Mouse (Mus musculus): Measurements from ENCODE around the gene Rexo4. TPM values are rescaled to one million over a fixed set of nuclear protein-coding genes. Genes with fewer than 3 reads are reported as not detected.
A peak's percentile ranks its signal among the peaks of the same experiment; 100 is the strongest.

The Rexo4 gene
- polyA plus RNA-seq, 1 experiment from 2014 or later, result 35.1 TPM

DNA sequence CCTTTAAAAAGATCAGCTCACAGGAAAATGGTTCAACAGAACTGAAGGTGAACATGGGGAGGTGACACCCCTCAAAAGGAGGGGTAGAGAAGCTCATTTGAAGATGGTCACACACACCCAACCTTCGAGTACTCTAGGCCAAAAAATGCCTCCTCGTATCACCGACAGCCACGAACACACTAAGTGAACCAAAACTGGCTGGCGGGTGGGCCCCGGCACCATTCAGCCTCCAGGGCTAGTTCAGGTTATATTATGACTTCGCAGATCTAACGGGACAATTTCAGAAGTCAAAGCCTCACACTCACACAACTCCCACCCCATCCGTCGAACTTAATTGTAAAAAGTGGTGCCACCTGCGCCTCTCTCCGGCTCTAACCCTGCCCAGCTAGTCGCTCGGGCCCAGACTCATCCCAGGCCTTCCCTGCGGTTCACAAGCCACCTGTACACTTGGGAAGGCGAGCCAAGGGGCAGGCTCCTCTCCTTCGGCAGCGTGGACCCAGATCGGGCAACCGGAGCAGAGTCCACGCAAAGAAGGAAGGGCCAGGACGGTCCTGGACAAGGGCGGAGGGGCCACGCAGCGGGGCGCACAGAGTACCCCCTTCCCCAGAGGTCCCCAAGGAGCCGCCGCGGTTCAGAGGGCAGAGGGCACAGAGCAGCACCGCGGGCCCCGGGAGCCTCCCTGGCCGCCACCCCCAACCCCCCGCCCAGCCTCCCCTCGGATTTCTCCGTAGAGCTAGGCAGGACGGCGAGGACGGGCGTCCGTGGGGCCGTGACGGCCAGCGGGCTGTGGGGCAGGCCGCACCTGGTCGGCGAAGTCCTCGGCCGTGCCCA lies 31.5 kb downstream of the Rexo4 start:
- Histone ChIP-seq H3K4me3 (ENCODE audit: low read depth, low read length) (peak overlapping the region; percentile 97), H3K4me1 (ENCODE audit: control insufficient read depth, insufficient read depth, low read length) (peaks cover 12% of the 10 kb centered on the region), H3K27me3 (ENCODE audit: control insufficient read depth, insufficient read depth, low read length) (no peaks in the 10 kb centered on the region), H3K9me3 (ENCODE audit: control insufficient read depth, low read length) (no peaks in the 10 kb centered on the region), H3K36me3 (ENCODE audit: control insufficient read depth, insufficient read depth, low read length) (no peaks in the 10 kb centered on the region), H3K4me2 (ENCODE audit: low read depth, low read length) (peak overlapping the region; percentile 89), H3K9ac (replicated peaks; ENCODE audit: low read depth, low read length) (peak overlapping the region; percentile 97), H3K27ac (ENCODE audit: low read depth, low read length) (peak overlapping the region; percentile 77)
- ATAC-seq (ENCODE audit: low read depth), result no peak; the same call in 1 of the 2 replicates
- 2% methylated on average over 45 of the region's 49 CpGs for WGBS

DNA sequence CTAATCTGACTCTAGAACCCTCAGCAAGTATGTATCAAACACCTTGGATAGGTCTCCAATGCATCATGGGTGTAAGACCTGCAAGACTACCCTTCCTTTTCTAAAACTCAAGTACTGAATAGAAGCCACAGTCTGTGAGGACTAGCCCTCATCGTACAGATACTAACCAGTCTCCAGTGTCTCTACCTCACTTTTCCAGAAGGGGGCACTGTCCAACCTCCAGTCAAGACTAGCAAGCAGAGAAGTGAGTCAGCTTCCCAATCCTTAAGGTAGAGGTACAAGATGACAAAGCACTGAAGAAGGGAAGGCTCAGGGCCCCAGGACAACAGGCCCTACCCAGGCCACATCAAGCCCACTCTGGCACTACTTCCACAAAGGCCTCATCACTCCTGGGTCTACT lies 33.8 kb downstream of the Rexo4 start:
- ATAC-seq (ENCODE audit: low read depth), result no peak
- Histone ChIP-seq H3K4me2 (ENCODE audit: low read depth, low read length) (no peak overlapping the region), H3K4me3 (ENCODE audit: low read depth, low read length) (no peak overlapping the region), H3K36me3 (ENCODE audit: control insufficient read depth, insufficient read depth, low read length) (peaks cover 14% of the 10 kb centered on the region), H3K9me3 (ENCODE audit: control insufficient read depth, low read length) (no peaks in the 10 kb centered on the region), H3K27me3 (ENCODE audit: control insufficient read depth, insufficient read depth, low read length) (no peaks in the 10 kb centered on the region), H3K4me1 (ENCODE audit: control insufficient read depth, insufficient read depth, low read length) (peaks cover 12% of the 10 kb centered on the region), H3K27ac (ENCODE audit: low read depth, low read length) (no peak overlapping the region), H3K9ac (replicated peaks; ENCODE audit: low read depth, low read length) (no peak overlapping the region)
- WGBS, result 56% methylated on average over 1 of the region's 1 CpGs

DNA sequence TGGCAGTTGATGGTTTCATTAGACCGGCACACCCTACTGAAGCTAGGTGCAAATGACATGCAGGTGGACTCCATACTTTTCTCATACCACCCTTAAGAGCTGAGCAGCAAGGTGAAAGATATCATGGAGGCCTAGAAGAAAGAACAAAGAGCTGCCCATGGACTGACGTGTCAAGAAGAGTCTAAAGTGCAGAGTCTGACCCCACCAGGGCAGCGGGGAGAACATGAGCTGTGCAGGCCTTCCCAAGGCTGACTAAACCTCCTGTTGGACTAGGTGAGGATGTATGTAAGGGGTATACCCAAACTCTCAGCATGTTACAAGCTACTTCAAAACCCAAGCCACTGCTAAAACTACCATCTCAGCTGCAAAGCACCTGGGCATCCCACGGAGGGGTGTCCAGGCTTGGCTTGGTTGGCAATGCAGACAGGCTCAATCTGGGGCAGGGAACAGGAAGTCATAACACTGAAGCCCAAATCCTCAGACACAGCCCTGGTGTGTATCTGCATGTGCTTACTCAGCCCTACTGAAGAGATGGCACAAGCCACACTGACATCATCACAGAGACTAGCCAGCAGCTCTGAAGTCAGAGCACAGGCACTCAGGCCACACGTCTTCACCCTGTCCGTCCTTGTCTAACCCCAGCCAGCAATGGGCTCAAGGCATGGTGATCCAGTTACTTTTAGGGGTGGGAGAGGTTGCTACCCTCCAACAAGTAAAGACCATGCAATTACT lies 36.3 kb downstream of the Rexo4 start:
- 92% methylated on average over 6 of the region's 6 CpGs for WGBS
- Histone ChIP-seq H3K4me1 (ENCODE audit: control insufficient read depth, insufficient read depth, low read length) (peaks cover 12% of the 10 kb centered on the region), H3K4me2 (ENCODE audit: low read depth, low read length) (no peak overlapping the region), H3K4me3 (ENCODE audit: low read depth, low read length) (no peak overlapping the region), H3K27me3 (ENCODE audit: control insufficient read depth, insufficient read depth, low read length) (no peaks in the 10 kb centered on the region), H3K36me3 (ENCODE audit: control insufficient read depth, insufficient read depth, low read length) (peaks cover 35% of the 10 kb centered on the region), H3K27ac (ENCODE audit: low read depth, low read length) (no peak overlapping the region), H3K9me3 (ENCODE audit: control insufficient read depth, low read length) (no peaks in the 10 kb centered on the region), H3K9ac (replicated peaks; ENCODE audit: low read depth, low read length) (no peak overlapping the region)
- no peak for ATAC-seq (ENCODE audit: low read depth)

DNA sequence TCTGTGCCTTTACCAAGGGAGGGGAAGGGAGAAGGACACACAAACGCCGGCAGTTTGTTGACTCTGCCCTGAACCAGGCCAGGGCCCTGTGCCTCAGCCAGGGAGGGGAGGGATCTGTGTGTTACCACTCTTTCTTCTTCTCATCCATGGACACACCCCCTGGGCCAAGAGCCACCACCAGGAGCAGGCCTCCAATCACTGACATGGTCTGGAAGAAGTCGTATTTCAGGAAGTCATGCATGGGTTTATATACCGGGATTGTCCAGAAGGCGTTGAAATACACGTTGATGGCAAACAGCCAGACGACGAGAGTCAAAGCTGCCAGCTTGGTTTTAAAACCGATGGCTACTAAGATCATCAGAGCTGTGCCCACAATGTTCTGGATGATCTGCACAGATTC lies 42.4 kb downstream of the Rexo4 start:
- peaks cover 71% of the 10 kb centered on the region for H3K36me3 ChIP-seq (ENCODE audit: control insufficient read depth, insufficient read depth, low read length)

DNA sequence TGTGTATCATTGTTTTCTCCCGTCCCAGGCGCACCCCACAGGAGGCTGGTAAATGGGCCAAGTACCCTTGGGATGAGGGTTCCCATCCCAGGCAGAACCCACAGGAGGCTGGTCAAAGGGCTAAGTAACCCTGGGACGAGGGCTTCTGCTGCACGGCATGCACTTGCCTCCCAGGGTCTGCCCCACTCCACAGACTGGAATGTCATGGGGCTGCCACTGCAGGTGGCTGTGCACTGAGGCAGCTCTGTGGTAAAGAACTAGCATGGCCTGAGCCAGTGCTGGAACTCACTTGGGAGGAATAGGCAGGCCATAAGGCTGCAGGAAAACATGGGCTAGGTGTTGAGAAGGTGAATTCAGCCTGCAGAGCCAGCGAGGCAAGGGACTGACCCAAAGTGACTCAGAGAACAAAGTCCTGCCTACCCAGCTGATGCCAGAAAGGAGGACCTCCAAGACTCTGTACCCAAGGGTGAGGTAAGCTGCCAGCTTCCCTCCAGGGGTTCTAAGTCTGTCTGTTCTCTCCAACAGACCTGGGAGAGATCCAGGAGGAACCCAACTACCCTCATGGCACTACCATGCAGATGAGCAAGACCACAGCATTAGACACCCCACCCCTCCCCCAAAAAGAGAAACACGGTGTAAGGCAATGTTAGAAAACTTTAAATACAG lies 43.9 kb downstream of the Rexo4 start:
- Histone ChIP-seq H3K9ac (replicated peaks; ENCODE audit: low read depth, low read length) (no peak overlapping the region), H3K27me3 (ENCODE audit: control insufficient read depth, insufficient read depth, low read length) (no peaks in the 10 kb centered on the region), H3K27ac (ENCODE audit: low read depth, low read length) (no peak overlapping the region), H3K9me3 (ENCODE audit: control insufficient read depth, low read length) (no peaks in the 10 kb centered on the region), H3K36me3 (ENCODE audit: control insufficient read depth, insufficient read depth, low read length) (peaks cover 62% of the 10 kb centered on the region), H3K4me3 (ENCODE audit: low read depth, low read length) (no peak overlapping the region), H3K4me2 (ENCODE audit: low read depth, low read length) (no peak overlapping the region), H3K4me1 (ENCODE audit: control insufficient read depth, insufficient read depth, low read length) (peaks cover 14% of the 10 kb centered on the region)
- WGBS, result 86% methylated on average over 6 of the region's 6 CpGs
- no peak for ATAC-seq (ENCODE audit: low read depth)

More for the DNA sequence above, 42.4 kb downstream of the Rexo4 start:
- Histone ChIP-seq H3K4me3 (ENCODE audit: low read depth, low read length) (no peak overlapping the region), H3K9ac (replicated peaks; ENCODE audit: low read depth, low read length) (no peak overlapping the region), H3K27ac (ENCODE audit: low read depth, low read length) (no peak overlapping the region), H3K9me3 (ENCODE audit: control insufficient read depth, low read length) (no peaks in the 10 kb centered on the region), H3K4me2 (ENCODE audit: low read depth, low read length) (no peak overlapping the region), H3K27me3 (ENCODE audit: control insufficient read depth, insufficient read depth, low read length) (no peaks in the 10 kb centered on the region), H3K4me1 (ENCODE audit: control insufficient read depth, insufficient read depth, low read length) (peaks cover 10% of the 10 kb centered on the region)
- WGBS, result 92% methylated on average over 9 of the region's 9 CpGs
- ATAC-seq (ENCODE audit: low read depth), result no peak

DNA sequence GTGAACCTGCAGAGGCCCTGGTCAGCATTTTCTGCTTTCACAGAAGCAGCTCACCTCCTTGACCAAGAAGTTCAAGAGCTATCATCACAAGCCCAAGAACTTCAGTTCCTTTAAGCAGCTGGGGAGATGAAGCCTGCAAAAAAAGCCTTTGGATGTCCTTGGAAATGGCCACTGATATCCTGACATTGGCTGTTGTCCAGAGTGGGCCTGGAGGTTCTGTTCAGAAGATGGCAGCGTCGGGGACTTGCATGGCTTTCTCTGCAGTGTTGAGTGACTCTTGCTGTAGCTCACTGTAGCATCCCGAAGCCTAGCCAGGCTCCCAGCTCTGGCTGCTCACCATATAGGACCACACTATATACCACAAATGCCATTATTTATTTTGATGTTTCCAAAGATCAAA lies 44.5 kb downstream of the Rexo4 start:
- Histone ChIP-seq H3K4me2 (ENCODE audit: low read depth, low read length) (no peak overlapping the region), H3K27ac (ENCODE audit: low read depth, low read length) (no peak overlapping the region), H3K4me1 (ENCODE audit: control insufficient read depth, insufficient read depth, low read length) (peaks cover 18% of the 10 kb centered on the region), H3K9ac (replicated peaks; ENCODE audit: low read depth, low read length) (no peak overlapping the region), H3K36me3 (ENCODE audit: control insufficient read depth, insufficient read depth, low read length) (peaks cover 55% of the 10 kb centered on the region), H3K27me3 (ENCODE audit: control insufficient read depth, insufficient read depth, low read length) (no peaks in the 10 kb centered on the region), H3K4me3 (ENCODE audit: low read depth, low read length) (no peak overlapping the region), H3K9me3 (ENCODE audit: control insufficient read depth, low read length) (no peaks in the 10 kb centered on the region)
- no peak for ATAC-seq (ENCODE audit: low read depth)
- WGBS, result 89% methylated on average over 3 of the region's 3 CpGs

DNA sequence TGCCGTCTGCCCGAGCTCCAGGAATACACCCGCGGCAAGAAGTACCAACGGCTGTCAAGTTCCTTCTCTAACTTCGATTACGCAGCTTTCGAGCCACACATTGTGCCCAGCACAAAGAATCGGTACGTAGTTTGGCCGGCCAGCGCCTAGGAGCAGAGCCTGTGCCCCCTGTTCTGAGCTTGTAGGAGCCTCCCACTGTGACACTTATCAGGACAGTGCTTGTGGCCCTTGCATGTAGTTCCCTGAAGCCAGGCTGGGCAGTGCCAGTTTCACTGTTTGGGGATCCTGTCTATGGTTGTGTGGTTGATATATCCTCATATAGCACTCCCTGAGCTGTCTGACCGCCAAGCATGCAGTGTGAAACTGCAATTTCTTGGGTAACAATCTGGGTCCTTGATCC lies 47.4 kb downstream of the Rexo4 start:
- peaks cover 58% of the 10 kb centered on the region for H3K36me3 ChIP-seq (ENCODE audit: control insufficient read depth, insufficient read depth, low read length)
- H3K9ac ChIP-seq (replicated peaks; ENCODE audit: low read depth, low read length), result peak overlapping the region; percentile 69
- peak overlapping the region; percentile 70 for H3K27ac ChIP-seq (ENCODE audit: low read depth, low read length)
- peak overlapping the region; percentile 71 for H3K4me3 ChIP-seq (ENCODE audit: low read depth, low read length)
- no peaks in the 10 kb centered on the region for H3K9me3 ChIP-seq (ENCODE audit: control insufficient read depth, low read length)
- 2% methylated on average over 13 of the region's 13 CpGs for WGBS
- ATAC-seq (ENCODE audit: low read depth), result peak; percentile 18
- no peaks in the 10 kb centered on the region for H3K27me3 ChIP-seq (ENCODE audit: control insufficient read depth, insufficient read depth, low read length)
- H3K4me2 ChIP-seq (ENCODE audit: low read depth, low read length), result peak overlapping the region; percentile 98
- H3K4me1 ChIP-seq (ENCODE audit: control insufficient read depth, insufficient read depth, low read length), result peaks cover 24% of the 10 kb centered on the region

DNA sequence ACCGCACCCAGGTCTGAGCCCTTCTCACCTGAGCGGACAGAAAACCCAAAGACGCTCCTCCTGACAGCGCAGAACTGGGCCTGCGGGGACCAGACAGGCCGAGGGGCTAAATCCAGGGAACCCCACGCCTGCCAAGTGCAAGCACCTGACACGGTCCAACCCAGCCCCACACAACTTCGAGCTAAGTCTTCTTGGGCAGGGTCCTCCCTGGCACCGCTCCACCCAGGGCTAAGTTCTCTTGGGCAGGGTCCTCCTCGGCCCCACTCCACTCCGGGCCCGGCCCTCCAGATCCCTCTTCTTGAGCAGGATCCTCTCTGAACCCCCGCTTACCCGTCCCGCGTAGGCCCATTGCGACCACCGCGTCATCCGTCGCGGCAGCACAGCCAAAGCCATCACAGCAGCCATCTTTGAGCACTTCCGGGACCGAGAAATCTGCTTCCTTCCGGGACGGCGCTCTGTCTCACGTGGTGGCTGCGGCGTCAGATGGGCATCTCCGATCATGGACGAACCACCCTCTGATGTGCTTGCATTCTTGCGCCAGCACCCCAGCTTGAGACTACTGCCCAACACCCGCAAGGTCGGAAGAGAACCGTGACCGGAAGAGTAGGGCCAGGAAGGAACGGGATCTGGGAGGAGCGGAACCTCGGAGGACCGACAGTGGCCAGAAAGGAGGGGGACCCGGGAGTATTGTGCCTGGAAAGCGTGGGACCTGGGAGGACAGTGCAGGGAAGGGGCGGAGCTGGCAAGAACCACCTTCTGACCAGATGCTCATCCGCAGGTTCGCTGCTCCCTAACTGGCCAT lies 48.1 kb downstream of the Rexo4 start, which contains the start of the genes Surf2 and Surf1:
Surf2 (plus strand) TSS at position 441 of the 802 bp plus-strand sequence.
Surf1 (minus strand) TSS at position 604 of the 802 bp plus-strand sequence.
- Histone ChIP-seq H3K9ac (replicated peaks; ENCODE audit: low read depth, low read length) (peak within 1 kb of the TSS; percentile 69), H3K27me3 (ENCODE audit: control insufficient read depth, insufficient read depth, low read length) (no peaks in the 10 kb centered on the region), H3K9me3 (ENCODE audit: control insufficient read depth, low read length) (no peaks in the 10 kb centered on the region), H3K4me2 (ENCODE audit: low read depth, low read length) (peak within 1 kb of the TSS; percentile 98), H3K4me3 (ENCODE audit: low read depth, low read length) (peak within 1 kb of the TSS; percentile 71), H3K36me3 (ENCODE audit: control insufficient read depth, insufficient read depth, low read length) (peaks cover 52% of the 10 kb centered on the region), H3K27ac (ENCODE audit: low read depth, low read length) (peak within 1 kb of the TSS; percentile 70), H3K4me1 (ENCODE audit: control insufficient read depth, insufficient read depth, low read length) (peaks cover 25% of the 10 kb centered on the region)
- peak; percentile 84 for ATAC-seq (ENCODE audit: low read depth)
- WGBS, result 2% methylated on average over 46 of the region's 47 CpGs
